Mouse (Mus musculus) cerebellum, adult 2 months (tissue): ENCODE data around the gene Rtp1.

ENCODE experiments used
- CTCF ChIP-seq: fragments of 200-500 bp; IDR thresholded peaks from 2 replicates; pipeline ENCODE4 v1.5.1; 2011; ENCODE audit warnings: low read depth, mild to moderate bottlenecking, control low read depth, low read length, moderate library complexity, borderline replicate concordance; ENCODE audit not compliant: insufficient read depth
- POLR2A ChIP-seq: fragments of 200-500 bp; IDR thresholded peaks from 2 replicates; pipeline ENCODE4 v1.6.1; 2011; ENCODE audit warnings: low read length, control low read depth, borderline replicate concordance; ENCODE audit not compliant: insufficient read depth

GRCm38 (mm10) chr16:23401463-23401862 is 27.5 kb upstream of the Rtp1 start:
- TF ChIP-seq POLR2A (no peak), CTCF (no peak)
